Mouse (Mus musculus) liver, embryonic 15.5 days (tissue): ENCODE measurements around the gene Fam124a. TPM values are rescaled to one million over a fixed set of nuclear protein-coding genes. Genes with fewer than 3 reads are reported as not detected.

Experiments used
- polyA plus RNA-seq: library from polyadenylated mRNA; unstranded; fragments of >200 nt; fragmentation: Nextera tagmentation; extraction: Ambion mirVana; gene quantifications from 2 replicates; pipeline ENCODE4 v1.2.1, GENCODE M21; 2015

Gene Fam124a
- polyA plus RNA-seq, 1 experiment from 2014 or later, result 2.2 TPM

Other genes with a start within 250 kb of the Fam124a start
- gene Gucy1b2, start 99.4 kb upstream of the Fam124a start, polyA plus RNA-seq, result not detected in 2 replicates
- gene Gm4131, start 11.2 kb downstream of the Fam124a start, polyA plus RNA-seq, result not detected in 2 replicates
- gene Serpine3, start 107.9 kb downstream of the Fam124a start, polyA plus RNA-seq, result not detected in 2 replicates
- gene Ints6, start 205.4 kb downstream of the Fam124a start, polyA plus RNA-seq, result 11.1 and 11.4 TPM in 2 replicates